Mouse (Mus musculus): ENCODE data around the gene Ubtf. TPM values are rescaled to one million over a fixed set of nuclear protein-coding genes. Genes with fewer than 3 reads are reported as not detected.
A peak's percentile ranks its signal among the peaks of the same experiment; 100 is the strongest.

Ubtf gene
- polyA plus RNA-seq, 1 experiment: 22.0 TPM

DNA sequence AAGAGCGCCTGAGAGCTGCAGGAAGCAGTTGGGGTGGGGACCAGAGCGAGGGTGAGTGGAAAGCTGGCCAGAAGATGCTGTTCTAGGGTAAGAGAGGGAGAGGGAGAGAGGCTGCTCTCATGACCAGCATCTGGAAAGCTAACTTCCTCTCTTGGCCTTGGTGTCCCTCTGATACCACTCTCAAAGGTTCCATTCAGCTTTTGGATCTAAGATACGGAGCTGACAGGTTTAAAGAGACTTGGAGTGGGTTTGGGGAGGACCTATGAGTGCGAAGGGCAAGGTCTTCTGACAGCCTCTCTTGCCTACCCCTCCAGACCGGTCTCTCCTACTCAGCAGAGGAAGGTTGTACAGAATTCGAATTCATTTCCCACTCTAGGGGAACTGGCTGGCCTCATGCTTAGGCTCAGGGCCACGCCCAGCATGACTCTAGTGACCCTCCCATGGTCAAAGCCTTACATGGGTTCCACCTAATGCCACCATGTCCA is 28.6 kb upstream of the Ubtf start:
- DNase-seq (ENCODE audit: low read depth, low spot score): no peak
- 94% methylated on average over 7 of the region's 7 CpGs for WGBS

DNA sequence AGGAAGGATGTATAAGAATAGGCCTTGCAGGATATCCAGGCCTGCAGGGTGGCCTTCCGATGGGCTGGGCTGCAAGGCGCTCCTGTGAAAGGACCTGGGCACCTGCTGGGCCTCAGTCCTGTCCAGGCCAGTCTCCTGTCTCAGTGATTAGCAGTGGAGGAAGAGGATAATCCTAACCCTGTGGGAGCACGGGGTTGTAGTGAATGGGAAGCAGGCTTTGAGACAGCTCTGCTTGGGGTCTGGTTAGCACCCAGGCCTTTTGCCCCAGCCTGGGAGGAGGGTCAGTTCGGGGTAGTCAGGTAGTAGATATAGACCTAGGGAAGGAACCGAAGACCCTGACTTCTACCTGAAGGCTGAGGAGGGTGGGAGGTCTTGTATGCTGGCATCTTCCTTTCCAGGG is 28.1 kb upstream of the Ubtf start:
- no peak for DNase-seq (ENCODE audit: low read depth, low spot score)
- 81% methylated on average over 5 of the region's 5 CpGs for WGBS

DNA sequence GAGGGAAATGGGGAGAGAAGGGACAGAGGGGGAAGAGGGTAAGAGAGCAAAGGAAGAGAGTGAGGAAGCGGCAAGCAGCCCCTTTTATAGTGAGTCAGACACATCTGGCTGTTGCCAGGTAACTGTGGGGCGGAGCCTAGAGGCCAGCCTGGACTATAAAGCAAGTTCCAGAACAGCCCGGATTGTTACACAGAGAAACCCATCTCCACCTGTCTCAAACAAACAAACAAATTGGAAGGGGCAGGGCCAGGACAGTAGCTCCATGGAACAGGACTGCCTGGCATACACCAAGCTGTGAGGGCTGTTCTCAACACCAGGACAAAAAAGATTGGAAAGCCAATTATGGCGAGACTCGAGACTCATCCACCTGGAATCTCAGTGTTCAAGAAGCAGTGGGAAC is 27.4 kb upstream of the Ubtf start:
- WGBS: 45% methylated on average over 5 of the region's 5 CpGs
- DNase-seq (ENCODE audit: low read depth, low spot score): peak; percentile 43

DNA sequence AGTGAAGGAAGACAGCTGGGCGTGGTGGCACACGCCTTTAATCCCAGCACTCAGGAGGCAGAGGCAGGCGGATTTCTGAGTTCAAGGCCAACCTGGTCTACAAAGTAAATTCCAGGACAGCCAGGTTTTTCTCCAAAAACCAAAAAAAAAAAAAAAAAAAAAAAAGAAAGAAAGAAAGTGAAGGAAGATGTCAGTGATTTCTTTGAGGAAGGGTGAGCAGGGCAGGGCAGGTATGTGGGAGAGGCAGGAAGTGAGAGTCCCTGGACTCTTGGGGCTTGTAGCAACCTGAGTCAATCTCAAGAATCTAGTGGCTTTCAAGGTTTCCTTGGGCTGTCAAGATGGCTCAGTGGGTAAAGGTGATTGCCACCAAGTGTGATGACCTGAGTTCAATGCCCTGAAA is 24.9 kb upstream of the Ubtf start:
- 86% methylated on average over 3 of the region's 3 CpGs for WGBS
- DNase-seq (ENCODE audit: low read depth, low spot score): no peak

DNA sequence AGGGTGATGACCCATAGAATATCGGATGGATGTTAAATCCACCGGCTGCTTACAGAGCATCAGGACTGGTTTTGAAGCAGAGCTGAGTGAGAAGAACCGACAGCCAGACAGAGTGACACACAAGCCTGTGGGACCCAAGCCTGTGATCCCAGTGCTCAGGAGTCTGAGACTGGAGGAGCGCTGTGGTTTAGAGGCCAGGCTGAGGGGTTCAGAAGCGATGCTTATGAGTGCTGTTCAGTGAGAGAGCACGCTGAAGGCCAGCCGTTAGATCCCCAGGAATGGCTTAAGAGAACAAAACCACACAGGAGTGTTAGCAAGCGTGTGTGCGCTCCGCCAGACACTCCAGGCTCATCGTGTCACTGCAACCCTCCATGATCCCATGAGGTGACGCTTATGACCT is 23.2 kb upstream of the Ubtf start:
- WGBS: 88% methylated on average over 12 of the region's 12 CpGs
- no peak for DNase-seq (ENCODE audit: low read depth, low spot score)

DNA sequence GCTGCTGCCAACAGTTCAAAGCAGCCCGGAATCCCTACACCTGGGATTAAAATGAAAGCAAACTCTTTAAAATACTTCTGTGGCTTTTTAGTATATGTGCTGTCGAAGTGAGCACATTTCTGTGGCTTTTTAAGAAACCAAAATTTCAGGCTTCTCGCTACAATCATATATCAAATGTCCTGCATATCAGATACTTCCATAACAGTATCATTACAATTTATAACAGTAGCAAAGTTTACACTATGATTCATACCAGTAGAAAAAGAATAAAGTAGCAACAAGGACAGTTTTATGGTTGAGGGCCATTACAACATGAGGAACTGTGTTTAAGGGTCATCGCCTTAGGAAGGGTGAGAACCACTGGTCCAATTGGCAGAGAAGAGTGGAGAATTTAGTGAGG is 21.6 kb upstream of the Ubtf start:
- WGBS: 47% methylated on average over 4 of the region's 4 CpGs

DNA sequence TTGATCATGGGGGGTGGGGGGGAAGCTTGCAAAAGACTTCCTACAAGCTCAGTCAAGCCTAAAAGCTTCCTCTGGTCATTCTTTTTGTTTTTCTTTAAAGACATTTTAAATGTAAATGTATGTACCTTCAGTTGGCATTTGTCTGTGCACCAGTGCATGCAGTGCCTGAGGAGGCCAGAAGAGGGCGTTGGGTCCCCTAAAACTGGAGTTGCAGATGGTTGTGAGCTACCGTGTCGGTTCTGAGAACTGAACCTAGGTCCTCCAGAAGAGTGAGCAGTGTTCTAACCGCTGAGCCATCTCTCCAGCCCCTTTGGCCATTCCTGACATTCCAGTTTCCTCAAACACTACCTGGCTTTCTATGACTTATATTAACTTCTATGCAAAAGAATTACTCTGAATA is 20.1 kb upstream of the Ubtf start:
- no peak for DNase-seq (ENCODE audit: low read depth, low spot score)
- WGBS: 67% methylated on average over 4 of the region's 4 CpGs

More for the DNA sequence above, 21.6 kb upstream of the Ubtf start:
- DNase-seq (ENCODE audit: low read depth, low spot score): no peak

DNA sequence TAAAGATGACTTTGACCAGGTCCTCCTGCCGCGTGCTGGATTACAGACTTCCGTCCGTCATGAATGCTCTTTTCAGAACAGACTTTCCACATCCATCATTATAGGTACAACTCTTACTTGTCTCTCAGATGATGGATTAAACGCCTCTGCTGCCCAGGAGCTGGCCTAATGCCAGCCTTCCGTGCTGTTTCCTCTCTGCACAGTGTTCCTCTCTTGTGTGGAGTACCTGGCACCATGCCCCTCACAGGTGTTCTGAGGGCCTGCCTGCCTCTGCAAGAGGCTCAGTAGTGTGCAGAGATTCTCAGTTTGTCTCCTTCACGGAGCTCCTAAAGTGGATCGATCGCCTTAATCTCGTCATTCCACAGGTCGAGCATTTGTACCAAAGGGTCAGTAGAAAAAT is 19.7 kb upstream of the Ubtf start:
- no peak for DNase-seq (ENCODE audit: low read depth, low spot score)
- WGBS: 48% methylated on average over 11 of the region's 11 CpGs

DNA sequence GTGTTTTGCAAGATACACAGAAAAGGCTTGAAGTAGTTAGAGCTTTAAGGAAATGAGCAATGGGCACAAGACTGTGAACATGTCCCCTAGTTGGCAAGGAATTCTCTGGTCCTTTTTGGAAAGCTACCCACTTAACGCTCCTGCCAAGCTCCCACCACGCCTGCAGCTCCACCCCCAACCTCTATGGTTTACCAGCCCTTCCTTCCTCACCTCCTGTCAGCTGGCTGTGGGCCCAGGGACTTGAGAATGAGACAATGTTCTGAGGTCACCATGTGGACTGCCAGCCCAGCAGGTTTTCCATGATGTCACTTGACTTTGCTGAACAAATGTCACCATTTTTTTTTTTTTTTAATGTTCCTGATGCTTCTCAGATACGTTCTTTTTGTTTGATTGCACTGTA is 19.0 kb upstream of the Ubtf start:
- 3% methylated on average over 3 of the region's 3 CpGs for whole genome bisulfite sequencing
- DNase-seq (ENCODE audit: low read depth, low spot score): no peak

DNA sequence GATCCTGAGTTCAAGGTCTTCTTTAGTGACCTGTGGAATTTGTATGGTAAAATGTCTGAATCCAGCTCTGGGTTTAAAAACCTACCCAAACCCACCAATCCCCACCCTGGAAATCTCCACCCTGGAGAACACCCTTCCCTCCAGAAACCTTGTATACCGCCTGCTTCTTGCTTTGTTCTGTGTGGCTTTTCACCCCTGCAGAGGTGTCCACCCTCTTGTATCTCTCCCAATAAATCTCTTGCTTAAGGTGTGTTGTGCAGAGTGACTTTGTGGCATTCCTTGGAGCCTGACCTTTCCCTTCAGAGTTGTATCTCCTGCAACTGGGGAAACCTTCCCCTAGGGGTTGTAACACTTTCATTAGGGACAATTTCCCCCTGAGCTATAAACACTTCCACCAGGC is 18.4 kb upstream of the Ubtf start:
- DNase-seq (ENCODE audit: low read depth, low spot score): no peak
- 52% methylated on average over 1 of the region's 1 CpGs for WGBS

DNA sequence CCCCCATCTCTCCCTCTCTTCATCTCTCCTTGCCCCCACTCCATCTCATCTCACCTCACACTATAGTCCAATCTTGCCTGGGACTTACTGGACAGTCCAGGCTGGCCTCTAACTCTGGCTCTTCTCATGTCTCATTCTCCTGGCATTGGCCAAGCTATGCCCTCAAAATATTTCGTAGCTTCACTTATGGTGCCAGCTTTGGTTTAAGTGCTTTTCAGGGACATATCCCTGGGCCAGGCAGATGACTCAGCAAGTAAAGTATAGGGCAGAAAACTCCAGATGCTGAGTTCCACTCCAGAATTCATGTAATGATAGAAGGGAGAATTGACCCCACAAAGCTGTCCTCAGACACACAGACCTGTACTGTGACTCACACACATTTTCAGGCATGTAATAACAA is 16.6 kb upstream of the Ubtf start:
- no peak for DNase-seq (ENCODE audit: low read depth, low spot score)
- WGBS: 58% methylated on average over 1 of the region's 1 CpGs

DNA sequence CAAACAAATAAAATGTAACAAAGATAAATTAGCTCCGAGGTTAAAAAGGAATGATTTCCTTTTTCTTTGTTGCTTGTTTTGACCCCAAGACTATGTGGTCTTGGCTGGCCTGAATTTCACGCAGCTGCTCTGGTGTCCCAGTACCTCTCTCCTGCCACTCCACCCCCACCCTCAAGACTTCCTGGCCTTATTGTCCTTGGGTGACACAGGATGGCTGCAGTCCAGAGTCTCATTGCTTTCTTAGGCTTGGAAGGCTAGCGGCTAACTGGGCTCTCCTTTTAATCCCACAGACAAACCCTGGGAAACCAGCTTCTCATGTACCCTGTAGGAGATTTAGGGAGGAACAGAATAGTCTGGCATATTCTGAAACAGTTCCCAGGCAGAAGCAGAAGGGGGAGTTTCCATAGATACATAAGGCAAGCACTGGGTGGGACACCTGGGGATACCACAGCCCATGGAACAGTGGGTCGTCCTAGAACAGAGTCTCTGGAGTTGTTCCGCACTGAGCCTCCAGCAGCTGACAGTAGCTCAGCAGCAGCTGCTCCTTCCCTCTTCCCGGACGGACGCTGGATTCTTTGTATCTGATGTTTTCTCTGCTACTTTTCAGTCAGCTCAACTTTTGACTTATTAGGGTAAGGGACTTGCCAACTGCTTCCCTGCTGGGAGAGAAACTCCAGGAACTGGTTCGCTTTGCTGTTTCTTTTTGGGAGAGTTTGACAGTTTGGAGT is 15.6 kb upstream of the Ubtf start:
- 49% methylated on average over 9 of the region's 9 CpGs for WGBS
- no peak for DNase-seq (ENCODE audit: low read depth, low spot score)

DNA sequence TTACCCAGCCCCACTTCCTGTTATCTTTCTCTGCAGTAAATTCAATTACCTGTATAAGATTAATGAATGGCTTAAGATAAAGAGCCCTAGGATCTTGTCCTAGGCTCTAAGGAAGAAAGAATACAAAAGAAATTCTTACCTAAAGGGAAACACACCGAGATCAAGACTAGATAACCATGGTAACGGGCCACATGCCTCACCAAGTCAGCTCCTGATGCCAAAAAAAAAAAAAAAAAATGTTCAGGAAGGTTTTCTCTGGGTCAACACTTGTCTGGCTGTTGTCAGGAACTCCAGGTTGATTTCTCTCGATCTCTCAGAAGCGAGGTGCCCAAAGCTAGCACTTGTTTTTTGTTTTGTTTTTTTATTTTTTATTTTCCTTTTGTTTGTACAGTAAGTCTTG is 14.5 kb upstream of the Ubtf start:
- 81% methylated on average over 4 of the region's 4 CpGs for WGBS
- DNase-seq (ENCODE audit: low read depth, low spot score): no peak

DNA sequence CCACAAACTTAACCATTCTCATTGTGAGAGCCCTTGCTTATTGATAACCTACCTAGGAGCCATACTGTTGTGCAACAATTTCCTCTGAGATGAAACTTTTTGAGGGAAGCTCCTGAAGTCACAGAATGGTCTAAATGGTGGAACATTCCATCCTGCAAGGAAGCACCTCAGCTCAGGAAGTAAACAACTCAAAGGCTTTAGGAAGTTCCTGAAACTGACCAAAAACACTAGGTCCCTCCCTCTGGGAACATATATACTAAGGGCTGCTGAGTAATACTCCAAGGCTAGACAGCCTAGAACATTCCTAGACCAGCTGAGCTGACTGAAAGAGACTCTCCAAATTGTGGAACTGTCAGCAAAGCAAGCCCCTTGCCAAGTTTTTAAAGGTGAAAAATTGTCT is 13.5 kb upstream of the Ubtf start:
- no peak for DNase-seq (ENCODE audit: low read depth, low spot score)

DNA sequence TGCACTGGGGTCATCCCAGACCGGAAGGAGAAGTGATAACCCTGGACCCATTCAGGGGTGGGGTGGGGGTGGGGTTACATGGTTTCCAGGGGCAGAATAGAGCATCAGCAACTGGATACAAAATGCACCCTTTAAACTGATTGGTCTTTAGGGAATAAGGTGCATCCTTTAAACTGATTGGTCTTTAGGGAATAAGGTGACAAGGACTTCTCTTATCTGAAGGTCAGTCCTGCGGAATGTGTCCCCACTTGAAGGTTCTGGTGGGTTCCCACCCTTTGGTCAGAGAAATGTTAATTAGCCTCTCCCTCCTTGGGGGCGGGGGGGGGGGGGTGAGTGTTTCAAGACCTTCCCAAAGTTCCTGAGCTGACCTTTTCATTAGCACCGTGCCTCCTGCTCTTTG is 12.3 kb upstream of the Ubtf start:
- WGBS: 59% methylated on average over 4 of the region's 4 CpGs
- no peak for DNase-seq (ENCODE audit: low read depth, low spot score)

DNA sequence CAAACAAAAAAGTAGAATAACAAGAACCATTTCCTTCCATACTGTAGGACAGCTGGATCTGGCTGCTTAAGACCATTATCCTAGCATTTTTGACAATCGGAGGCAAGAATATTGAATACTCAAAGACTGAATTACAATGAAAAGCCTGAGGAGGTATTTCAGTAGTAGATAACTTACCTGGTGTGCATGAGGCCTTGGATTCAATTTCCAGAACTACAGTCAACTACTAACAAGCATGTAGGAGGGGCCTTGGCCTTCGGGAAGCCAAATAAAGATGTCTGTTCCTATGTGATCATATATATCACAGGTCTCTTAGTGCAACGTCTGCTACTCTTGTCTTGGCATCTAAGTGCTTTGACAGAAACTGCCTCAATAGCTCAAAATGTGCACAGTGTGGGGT is 10.5 kb upstream of the Ubtf start:
- 63% methylated on average over 3 of the region's 3 CpGs for WGBS
- no peak for DNase-seq (ENCODE audit: low read depth, low spot score)

DNA sequence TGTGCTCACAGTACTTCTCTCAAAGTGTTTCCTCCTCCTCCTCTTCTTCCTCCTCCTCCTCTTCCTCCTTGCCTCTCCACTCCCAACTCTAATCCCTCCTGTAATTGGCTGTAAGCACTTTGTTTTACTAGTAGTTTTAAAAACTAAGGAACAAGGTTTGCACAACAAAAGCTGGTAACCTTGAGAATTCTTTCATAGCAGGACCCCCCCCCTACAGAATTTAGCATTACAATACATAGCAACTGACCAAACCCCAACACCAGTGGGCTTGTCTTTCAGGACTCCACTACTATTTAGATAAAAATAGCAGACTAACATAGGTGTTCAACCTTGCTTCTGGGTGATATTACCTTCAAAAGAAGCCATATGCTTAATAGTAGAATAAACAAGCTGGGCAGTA is 10.0 kb upstream of the Ubtf start:
- no peak for DNase-seq (ENCODE audit: low read depth, low spot score)

DNA sequence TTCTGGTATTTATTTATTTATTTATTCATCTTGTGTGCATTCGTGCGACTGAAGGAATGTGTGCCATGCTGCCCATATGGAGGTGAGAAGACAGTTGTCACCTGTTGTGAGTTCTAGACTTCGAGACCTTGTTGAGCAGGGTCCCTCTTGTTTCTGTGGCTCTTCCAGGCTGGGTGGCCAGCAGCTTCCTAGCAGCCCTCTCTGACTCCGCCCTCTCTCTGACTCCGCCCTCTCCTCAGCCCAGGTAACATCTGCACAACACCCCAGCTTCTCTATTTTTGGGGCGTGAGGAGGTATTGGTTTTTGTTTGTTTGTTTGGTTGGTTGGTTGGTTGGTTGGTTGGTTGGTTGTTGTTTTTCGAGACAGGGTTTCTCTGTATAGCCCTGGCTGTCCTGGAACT is 8.3 kb upstream of the Ubtf start:
- 76% methylated on average over 7 of the region's 7 CpGs for WGBS
- no peak for DNase-seq (ENCODE audit: low read depth, low spot score)

DNA sequence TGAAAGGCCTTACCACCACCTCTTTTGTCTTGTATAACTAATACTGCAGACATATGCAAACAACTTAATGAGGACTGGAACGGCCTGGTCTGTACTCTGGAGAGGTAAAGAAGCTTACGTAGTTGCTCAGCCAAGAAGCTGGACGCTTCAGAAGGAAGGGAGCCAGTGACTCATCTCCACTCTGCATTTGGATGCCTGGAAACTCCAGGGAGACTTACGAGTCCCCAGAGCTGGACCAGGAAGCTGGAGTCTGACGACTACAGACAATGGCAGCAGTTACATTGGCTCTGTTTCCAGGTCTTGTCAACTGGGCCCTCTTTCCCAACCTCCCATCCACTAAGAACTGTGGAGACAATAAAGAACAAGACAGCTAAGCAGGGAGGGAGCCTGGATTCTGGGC is 7.7 kb upstream of the Ubtf start:
- WGBS: 32% methylated on average over 5 of the region's 5 CpGs

DNA sequence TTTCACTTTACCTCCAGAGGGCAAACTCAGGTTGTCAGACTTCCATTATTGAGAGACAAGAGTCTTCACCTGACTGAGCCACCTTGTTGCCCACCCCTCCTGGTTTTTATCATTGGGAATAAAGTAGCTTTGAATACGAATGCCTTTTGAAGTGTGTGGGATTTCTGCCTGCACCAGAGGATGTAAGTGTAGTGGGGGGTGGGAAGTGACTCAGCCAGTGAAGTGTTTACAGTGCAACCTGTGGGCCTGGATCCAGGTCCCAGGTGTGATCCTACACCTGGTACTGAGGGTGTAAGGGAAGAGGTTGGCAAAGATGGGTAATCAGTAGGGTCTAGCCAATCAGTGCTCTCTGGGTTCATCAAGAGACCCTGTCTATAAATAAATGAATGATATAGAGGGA is 4.0 kb upstream of the Ubtf start:
- no peak for DNase-seq (ENCODE audit: low read depth, low spot score)
- 72% methylated on average over 1 of the region's 1 CpGs for WGBS

More for the DNA sequence above, 7.7 kb upstream of the Ubtf start:
- DNase-seq (ENCODE audit: low read depth, low spot score): no peak

DNA sequence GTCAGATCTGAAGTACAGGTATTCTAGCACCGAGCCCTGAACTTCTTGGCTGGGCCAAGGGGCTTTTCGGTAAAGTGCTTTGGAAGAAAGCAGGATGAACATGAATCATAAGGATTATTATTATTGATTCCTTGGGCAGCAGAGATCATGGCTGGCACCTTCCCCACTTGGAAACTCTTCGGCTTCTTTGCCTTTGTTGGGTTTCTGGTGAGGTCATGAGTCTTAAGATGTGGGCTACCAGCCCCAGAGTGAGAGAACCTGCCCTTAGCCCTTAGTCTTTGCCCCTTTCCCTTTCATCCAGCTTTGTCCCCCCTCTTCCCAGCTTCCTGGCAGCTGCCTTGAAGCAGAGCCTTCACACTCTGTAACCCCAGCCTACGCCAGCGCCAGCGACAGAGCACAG is 2.4 kb upstream of the Ubtf start:
- WGBS: 94% methylated on average over 6 of the region's 6 CpGs
- no peak for DNase-seq (ENCODE audit: low read depth, low spot score)

DNA sequence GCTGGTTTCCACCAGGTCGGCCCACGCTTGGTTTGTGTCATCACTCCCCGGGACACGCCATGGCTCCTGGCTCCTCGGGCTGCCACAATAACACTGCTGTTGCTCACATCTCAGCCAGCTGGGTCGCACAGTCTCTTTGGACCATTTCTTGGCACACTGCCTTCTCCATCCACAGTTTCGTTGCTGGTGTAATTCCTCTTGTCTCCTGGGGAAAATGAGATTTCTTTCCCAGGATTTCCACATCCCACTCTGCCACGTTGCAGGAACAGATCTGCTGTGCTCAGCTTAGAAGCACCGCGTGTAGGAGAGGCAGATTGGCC is 1.1 kb upstream of the Ubtf start:
- DNase-seq (ENCODE audit: low read depth, low spot score): no peak
- 19% methylated on average over 10 of the region's 10 CpGs for WGBS

Measured in large intestine, adult 2 months (tissue).